Mouse (Mus musculus) left cerebral cortex, postnatal 25 days (tissue): ENCODE results near the gene Gm20547. TPM values are rescaled to one million over a fixed set of nuclear protein-coding genes. Genes with fewer than 3 reads are reported as not detected.
"Not testable (repeated sequence)": the region's sequence is repeated elsewhere in the genome, so short reads cannot be mapped to it uniquely, and the experiment has no call there.

ENCODE experiments used
- DNase-seq, 2 experiments: peaks; one replicate each; pipeline ENCODE4 v3.0.0; 2022; ENCODE audit warnings: low spot score in 2 of 2, mixed read lengths in 1 of 2
- intact Hi-C: fragments of 180-260 bp; cut with DNase I; formaldehyde crosslinking; loops from one replicate; pipeline ENCODE4 v1.15.1; 2025
- total RNA-seq, 2 experiments: library from RNA; stranded (reverse); gene quantifications; 2 replicates each; pipeline ENCODE4 v1.2.3; 2021

Gene Gm20547
- not detected for total RNA-seq

DNA sequence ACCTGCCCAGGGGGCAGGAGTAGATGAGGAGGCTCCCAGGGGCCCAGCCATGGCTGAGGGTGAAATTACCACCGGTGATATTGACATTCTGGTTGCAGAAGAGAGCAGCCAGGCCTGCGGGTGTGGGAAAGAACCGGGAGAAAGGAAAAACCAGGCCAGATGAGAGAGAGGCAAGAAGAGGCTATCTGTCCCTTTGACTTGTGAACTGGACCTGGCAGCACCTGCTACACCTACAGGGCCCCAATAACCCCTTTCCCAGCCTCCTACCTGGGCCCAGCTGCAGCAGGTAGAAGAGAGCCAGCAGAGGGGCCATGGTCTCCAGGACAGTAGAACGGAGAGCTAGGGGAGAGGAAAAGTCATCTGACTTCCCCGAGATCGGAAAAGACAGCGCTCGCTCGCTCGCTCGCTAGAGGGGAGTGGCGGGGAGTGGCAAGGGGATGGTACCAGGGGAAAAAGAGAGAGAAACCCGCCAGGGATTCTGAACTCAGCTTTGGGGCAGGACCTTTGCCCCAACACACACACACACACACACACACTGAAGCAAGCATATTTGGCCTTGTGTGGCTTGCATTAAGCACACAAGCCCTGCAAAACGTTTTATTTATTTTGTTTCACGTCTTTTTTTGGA is at the start of gene Gm20547:
Gene Gm20547 (minus strand): TSS at position 360 of the 628 bp plus-strand sequence.
- intact Hi-C loops: no loop called here

DNA sequence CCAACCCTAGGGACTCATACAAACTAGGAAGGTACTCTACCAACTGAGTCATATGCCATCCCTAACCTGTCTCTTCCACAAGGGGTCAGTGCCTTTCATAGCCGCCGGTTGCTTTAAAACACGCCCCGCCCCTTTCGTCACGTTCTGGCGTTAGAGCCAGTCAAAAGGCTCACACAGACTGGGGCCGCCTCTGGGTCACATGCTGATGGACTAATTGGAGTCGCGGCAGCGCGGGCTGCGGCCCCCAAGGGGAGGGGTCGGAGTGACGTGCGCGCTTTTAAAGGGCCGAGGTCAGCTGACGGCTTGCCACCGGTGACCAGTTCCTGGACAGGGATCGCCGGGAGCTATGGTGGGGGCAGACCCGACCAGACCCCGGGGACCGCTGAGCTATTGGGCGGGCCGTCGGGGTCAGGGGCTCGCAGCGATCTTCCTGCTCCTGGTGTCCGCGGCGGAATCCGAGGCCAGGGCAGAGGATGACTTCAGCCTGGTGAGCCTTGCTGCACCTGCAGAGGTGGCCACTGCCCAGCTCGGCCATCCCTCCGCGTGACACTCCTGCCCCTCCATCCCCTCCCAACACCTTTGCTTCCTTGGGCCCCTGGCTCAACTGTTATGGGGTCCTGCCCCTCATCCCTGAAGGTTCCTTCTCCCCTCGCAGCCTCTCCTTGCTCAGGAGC is 49.4 kb upstream of the Gm20547 start, which contains the start of gene Neu1:
Gene Neu1 (plus strand): TSS at position 193 of the 674 bp plus-strand sequence.
- peak; percentile 98 to 99 for DNase-seq
- intact Hi-C loops: loop anchor here (1.0 kb wide), 1 partner anchor 21 kb away; no protein-coding TSS in a partner anchor

More for the DNA sequence above, at the start of gene Gm20547:
- no peak for DNase-seq

GRCm38 (mm10) chr17:34928841-34929240 is 47.0 kb upstream of the Gm20547 start:
- intact Hi-C loops: no loop called here
- DNase-seq: no peak

DNA sequence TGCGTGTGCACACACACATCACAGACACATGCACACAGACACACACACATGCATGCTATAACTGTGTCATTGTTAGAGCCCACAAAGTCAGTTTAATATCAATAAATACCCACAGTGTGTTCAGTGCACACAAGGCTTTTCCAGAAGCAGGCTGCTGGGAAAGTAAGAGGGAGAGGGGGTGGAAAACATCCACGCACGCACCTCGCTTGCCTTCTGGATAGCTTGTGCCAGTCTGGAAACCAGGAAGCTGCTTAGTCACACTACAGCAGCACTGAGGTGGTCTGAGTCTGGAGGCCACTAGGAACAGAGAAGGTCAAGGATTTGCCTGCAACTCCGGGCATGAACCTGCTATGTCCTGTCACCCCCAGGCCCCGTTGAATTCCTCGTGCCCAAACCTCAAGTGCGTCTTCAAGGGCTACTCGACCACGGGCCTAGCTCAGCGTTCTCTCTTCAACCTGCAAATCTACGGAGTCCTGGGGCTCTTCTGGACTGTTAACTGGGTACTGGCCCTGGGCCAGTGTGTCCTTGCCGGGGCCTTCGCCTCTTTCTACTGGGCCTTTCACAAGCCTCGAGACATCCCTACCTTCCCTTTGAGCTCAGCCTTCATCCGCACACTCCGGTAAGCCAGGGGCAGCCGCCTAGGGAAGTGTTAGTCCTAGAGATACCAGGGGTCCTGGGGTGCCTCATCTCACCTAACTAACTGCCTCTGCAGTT is 45.6 kb upstream of the Gm20547 start:
- peak; percentile 30 to 63 for DNase-seq
- intact Hi-C loops: no loop called here

DNA sequence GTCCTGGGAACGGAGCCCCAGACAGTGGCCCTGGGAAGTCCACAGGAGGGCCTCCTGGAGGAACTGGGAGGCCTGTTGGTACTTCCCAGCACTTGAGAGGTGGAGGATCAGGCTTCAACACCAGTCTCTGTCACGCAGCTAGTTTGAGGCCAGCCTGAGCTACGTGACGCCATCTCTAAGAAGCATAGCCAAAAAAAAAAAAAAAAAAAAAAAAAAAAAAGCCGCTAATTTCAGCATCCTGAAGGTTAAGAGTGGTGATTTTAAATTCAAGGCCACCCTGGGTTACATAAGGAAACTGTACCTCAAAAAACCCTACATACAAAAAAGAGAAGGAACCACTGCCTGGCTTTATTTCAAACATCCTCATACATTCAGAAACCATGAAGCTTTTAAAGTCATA is 42.4 kb upstream of the Gm20547 start:
- intact Hi-C loops: no loop called here
- DNase-seq: no peak

DNA sequence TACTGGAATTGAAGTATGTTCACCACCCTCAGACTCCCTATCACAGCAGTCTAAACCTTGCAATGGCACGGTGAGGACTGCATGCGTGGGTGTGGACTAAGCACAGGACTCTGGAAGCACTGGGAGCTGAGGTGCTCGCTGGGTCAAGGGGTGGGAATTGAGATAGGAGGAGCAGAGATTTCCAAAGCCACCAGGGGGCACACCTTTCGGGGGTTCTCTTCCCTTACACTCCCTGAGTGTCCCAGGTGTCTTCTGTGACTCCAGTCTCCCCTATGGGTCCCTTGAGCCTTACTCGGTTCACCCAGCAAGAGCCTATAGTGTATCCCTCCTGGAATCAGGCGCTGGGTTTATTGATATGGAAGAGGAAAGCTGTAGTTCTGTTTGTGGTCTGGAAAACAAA is 41.1 kb upstream of the Gm20547 start:
- DNase-seq: no peak
- intact Hi-C loops: no loop called here

- intact Hi-C loops: no loop called here
- no peak for DNase-seq
These were observed 35.3 kb upstream of the Gm20547 start for GRCm38 (mm10) chr17:34917188-34917587.

GRCm38 (mm10) chr17:34916316-34916715 is 34.5 kb upstream of the Gm20547 start:
- no peak for DNase-seq
- intact Hi-C loops: no loop called here

- intact Hi-C loops: no loop called here
These were observed 33.6 kb upstream of the Gm20547 start for GRCm38 (mm10) chr17:34915410-34915831.

GRCm38 (mm10) chr17:34913930-34914665 is 32.3 kb upstream of the Gm20547 start, which contains the start of gene Slc44a4:
Gene Slc44a4 (plus strand): TSS chr17:34914466.
- no peak for DNase-seq
- intact Hi-C loops: loop anchor here (2.0 kb wide), 1 partner anchor 57 kb away; no protein-coding TSS in a partner anchor

More at GRCm38 (mm10) chr17:34915410-34915831, 33.6 kb upstream of the Gm20547 start:
- DNase-seq: no peak

DNA sequence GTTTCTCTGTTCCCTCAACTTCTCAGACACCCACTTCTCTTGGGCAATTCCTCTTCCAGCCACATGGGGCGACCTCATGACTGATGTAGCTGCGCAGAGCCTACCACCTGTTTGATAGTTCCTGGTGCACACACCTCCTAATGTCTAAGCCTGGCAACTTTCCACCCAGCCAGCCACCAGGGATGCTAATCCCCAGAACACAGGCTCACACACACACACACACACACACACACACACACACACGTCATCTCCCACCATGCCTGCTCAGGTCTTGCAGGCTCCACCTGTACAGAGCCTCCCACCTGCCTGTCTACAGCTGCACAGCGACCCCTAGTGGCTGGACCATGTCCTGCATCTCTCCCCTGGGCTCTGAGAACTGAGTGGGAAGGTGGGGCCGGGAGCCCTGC is 30.1 kb upstream of the Gm20547 start:
- peak; percentile 45 to 51 for DNase-seq
- intact Hi-C loops: loop anchor here (2.0 kb wide), 1 partner anchor 55 kb away; no protein-coding TSS in a partner anchor

- intact Hi-C loops: no loop called here
- DNase-seq: no peak
These were observed 29.1 kb upstream of the Gm20547 start for GRCm38 (mm10) chr17:34910982-34911381.

DNA sequence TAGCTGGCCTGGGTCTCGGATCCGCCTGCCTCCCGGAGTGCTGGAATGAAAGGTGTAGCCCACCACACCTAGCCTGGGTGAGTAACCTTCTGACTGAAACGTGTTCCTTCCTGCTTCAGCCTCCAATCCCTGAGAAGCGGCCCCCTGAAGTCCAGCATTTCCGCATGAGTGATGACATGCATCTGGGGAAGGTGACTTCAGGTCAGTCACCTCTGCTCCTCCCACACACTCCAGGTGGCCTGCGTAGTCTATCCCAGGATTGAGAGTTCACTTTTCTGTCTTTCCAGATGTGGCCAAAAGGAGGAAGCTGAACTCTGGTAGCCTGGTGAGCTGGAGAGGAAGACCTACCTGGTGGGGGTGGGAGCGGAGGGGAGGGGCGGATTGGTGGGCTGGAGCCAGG is 21.1 kb upstream of the Gm20547 start:
- intact Hi-C loops: no loop called here

GRCm38 (mm10) chr17:34901948-34902347 is 20.1 kb upstream of the Gm20547 start:
- intact Hi-C loops, DNase-seq: not testable (repeated sequence)

More for the DNA sequence above, 21.1 kb upstream of the Gm20547 start:
- DNase-seq: no peak

- intact Hi-C loops: not testable (repeated sequence)
These were observed 19.0 kb upstream of the Gm20547 start for GRCm38 (mm10) chr17:34900826-34901225.

GRCm38 (mm10) chr17:34899890-34900243 is 18.0 kb upstream of the Gm20547 start:
- DNase-seq: no peak
- intact Hi-C loops: loop anchor here (2.0 to 5.0 kb wide), 3 partner anchors 53 to 783 kb away; partner anchors contain the start of genes Csnk2b, Gpank1 and H2-DMa

More at GRCm38 (mm10) chr17:34900826-34901225, 19.0 kb upstream of the Gm20547 start:
- DNase-seq: not testable (repeated sequence)

- peak; percentile 11 to 31 for DNase-seq
- intact Hi-C loops: loop anchor here (2.0 to 5.0 kb wide), 3 partner anchors 54 to 782 kb away; partner anchors contain the start of genes Csnk2b, Gpank1 and H2-DMa
These were observed 17.4 kb upstream of the Gm20547 start for GRCm38 (mm10) chr17:34899053-34899889.

DNA sequence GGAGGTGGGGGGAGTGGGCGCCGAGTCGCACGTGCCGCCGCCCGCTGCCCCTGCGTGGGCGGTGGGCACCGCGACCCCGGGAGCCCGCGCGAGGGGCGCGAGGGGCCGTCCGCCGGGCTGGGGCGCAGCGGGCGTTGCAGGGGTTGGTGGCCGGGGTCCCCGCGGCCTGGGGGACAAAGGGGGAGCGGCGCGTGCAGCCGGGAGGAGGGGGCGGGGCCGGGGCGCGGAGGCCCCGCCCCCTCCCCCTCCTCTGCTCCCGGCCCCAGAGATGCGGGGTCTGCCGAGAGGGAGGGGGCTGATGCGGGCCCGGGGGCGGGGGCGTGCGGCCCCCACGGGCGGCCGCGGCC is 16.8 kb upstream of the Gm20547 start:
- intact Hi-C loops: loop anchor here (2.0 to 5.0 kb wide), 3 partner anchors 54 to 781 kb away; partner anchors contain the start of genes Csnk2b, Gpank1 and H2-DMa

More for the DNA sequence above, 16.8 kb upstream of the Gm20547 start:
- DNase-seq: no peak
